Mouse (Mus musculus) stomach, embryonic 15.5 days (tissue): ENCODE measurements around the gene Syt12. TPM values are rescaled to one million over a fixed set of nuclear protein-coding genes. Genes with fewer than 3 reads are reported as not detected.

Experiments used
- ATAC-seq: fragments of 200-750 bp; cut with Nextera tagmentation; 2 replicates; pipeline ENCODE4 v1.8.0; 2017; ENCODE audit warnings: low read depth, moderate number of reproducible peaks, moderate TSS enrichment; ENCODE audit not compliant: insufficient read depth, low FRiP score
- H3K27ac ChIP-seq: fragments of 300-500 bp; sonication (generic); 2 replicates; pipeline ENCODE4 v1.5.1; 2015; ENCODE audit warnings: mild to moderate bottlenecking, inconsistent platforms
- H3K27me3 ChIP-seq: fragments of 300-500 bp; sonication (generic); replicated peaks from 2 replicates; pipeline ENCODE4 v1.6.1; 2015; ENCODE audit warnings: inconsistent platforms
- H3K36me3 ChIP-seq: fragments of 300-500 bp; sonication (generic); 2 replicates; pipeline ENCODE4 v1.6.1; 2015; ENCODE audit warnings: inconsistent platforms
- H3K4me1 ChIP-seq: fragments of 300-500 bp; sonication (generic); 2 replicates; pipeline ENCODE4 v1.6.1; 2015; ENCODE audit warnings: inconsistent platforms
- H3K4me2 ChIP-seq: fragments of 300-500 bp; sonication (generic); 2 replicates; pipeline ENCODE4 v1.6.1; 2015; ENCODE audit warnings: mild to moderate bottlenecking, inconsistent platforms
- H3K4me3 ChIP-seq: fragments of 300-500 bp; sonication (generic); replicated peaks from 2 replicates; pipeline ENCODE4 v1.5.1; 2015; ENCODE audit warnings: inconsistent platforms
- H3K9ac ChIP-seq: fragments of 300-500 bp; sonication (generic); 2 replicates; pipeline ENCODE4 v1.6.1; 2015; ENCODE audit warnings: inconsistent platforms
- H3K9me3 ChIP-seq: fragments of 300-500 bp; sonication (generic); 2 replicates; pipeline ENCODE4 v1.6.1; 2016; ENCODE audit warnings: inconsistent platforms
- WGBS: fragments of 180-500 bp; shearing (Covaris S2); methylation state at CpG from one replicate; pipeline ENCODE4 v1.1.7; 2015; 5-methylcytosine and 5-hydroxymethylcytosine counted together
- polyA plus RNA-seq: library from polyadenylated mRNA; unstranded; fragments of >200 nt; fragmentation: Nextera tagmentation; extraction: Ambion mirVana; gene quantifications from 2 replicates; pipeline ENCODE4 v1.2.1, GENCODE M21; 2015

Syt12 gene
- polyA plus RNA-seq, 1 experiment from 2014 or later, result 0.99 TPM

GRCm38 (mm10) chr19:4396081-4396997 is 80.9 kb downstream of the Syt12 start:
- under 1% methylated on average over 80 of the region's 80 CpGs for WGBS
- peak overlapping the region; percentile 77 for H3K4me2 ChIP-seq
- H3K4me1 ChIP-seq, result peaks cover 13% of the 10 kb centered on the region; the same call in 1 of the 2 replicates
- peaks cover 2% of the 10 kb centered on the region; the same call in 1 of the 2 replicates for H3K36me3 ChIP-seq
- no peaks in the 10 kb centered on the region for H3K9me3 ChIP-seq
- H3K27ac ChIP-seq, result peak overlapping the region; percentile 97
- H3K4me3 ChIP-seq, result peak overlapping the region; percentile 100
- no peaks in the 10 kb centered on the region for H3K27me3 ChIP-seq
- ATAC-seq, result peak; percentile 3
- peak overlapping the region; percentile 100 for H3K9ac ChIP-seq

Other genes with a start within 250 kb of the Syt12 start
- 26.7 and 36.4 TPM in 2 replicates for gene Pold4, start 245.5 kb downstream of the Syt12 start, polyA plus RNA-seq
- 27.6 and 32.6 TPM in 2 replicates for gene Ssh3, start 208.3 kb downstream of the Syt12 start, polyA plus RNA-seq
- 9.5 TPM in 2 replicates for gene Ankrd13d, start 194.3 kb downstream of the Syt12 start, polyA plus RNA-seq
- 18.5 and 18.7 TPM in 2 replicates for gene Grk2, start 171.2 kb downstream of the Syt12 start, polyA plus RNA-seq
- gene Kdm2a, start 79.2 kb downstream of the Syt12 start, polyA plus RNA-seq, result 37.2 and 44.7 TPM in 2 replicates
- 24.1 and 32.0 TPM in 2 replicates for gene Rhod, start 38.0 kb downstream of the Syt12 start, polyA plus RNA-seq
- gene 2010003K11Rik, start 21.1 kb upstream of the Syt12 start, polyA plus RNA-seq, result 1.2 and 1.3 TPM in 2 replicates
- gene Pcx, start 33.0 kb upstream of the Syt12 start, polyA plus RNA-seq, result 18.0 and 19.1 TPM in 2 replicates
- 5.7 and 6.1 TPM in 2 replicates for gene Lrfn4, start 138.2 kb upstream of the Syt12 start, polyA plus RNA-seq
- gene Rce1, start 148.2 kb upstream of the Syt12 start, polyA plus RNA-seq, result 66.1 and 66.8 TPM in 2 replicates
- gene Gm960, start 221.2 kb upstream of the Syt12 start, polyA plus RNA-seq, result 2.3 and 3.6 TPM in 2 replicates
- gene Sptbn2, start 233.7 kb upstream of the Syt12 start, polyA plus RNA-seq, result 2.8 and 2.9 TPM in 2 replicates